Mouse (Mus musculus): ENCODE measurements around the gene Slc35e3. TPM values are rescaled to one million over a fixed set of nuclear protein-coding genes. Genes with fewer than 3 reads are reported as not detected.

The Slc35e3 gene
- 45.3 TPM for polyA plus RNA-seq (2014; fragmentation: Illumina TruSeq; extraction: RNeasy Lipid Tissue Mini Kit (QIAGEN cat#74804); ENCODE audit: low read depth, low replicate concordance)

DNA sequence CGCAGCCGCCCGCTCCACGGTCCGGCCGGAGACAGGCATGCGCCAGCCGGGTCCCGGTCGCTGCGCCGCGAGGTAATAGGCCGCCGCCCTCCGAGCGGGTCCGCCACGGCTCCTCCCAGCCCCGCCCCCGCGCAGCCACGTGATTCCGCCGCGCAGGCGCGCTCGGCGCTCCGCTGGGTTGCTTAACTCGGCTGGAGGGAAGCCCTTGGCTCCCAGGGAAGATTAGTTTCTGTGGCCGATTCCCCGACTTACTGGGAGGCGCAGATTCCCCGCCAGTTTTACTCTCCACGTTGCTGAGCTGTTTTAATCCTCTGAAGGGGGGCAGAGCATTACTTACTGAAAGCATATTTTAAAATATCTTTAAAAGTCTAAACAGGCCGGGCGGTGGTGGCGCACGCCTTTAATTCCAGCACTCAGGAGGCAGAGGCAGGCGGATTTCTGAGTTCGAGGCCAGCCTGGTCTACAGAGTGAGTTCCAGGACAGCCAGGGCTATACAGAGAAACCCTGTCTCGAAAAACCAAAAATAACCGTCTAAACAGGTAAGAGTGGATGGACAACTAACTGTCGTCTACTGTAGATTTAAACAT lies at the start of gene Slc35e3:
Gene Slc35e3 (minus strand): TSS at position 69 of the 587 bp plus-strand sequence.

DNA sequence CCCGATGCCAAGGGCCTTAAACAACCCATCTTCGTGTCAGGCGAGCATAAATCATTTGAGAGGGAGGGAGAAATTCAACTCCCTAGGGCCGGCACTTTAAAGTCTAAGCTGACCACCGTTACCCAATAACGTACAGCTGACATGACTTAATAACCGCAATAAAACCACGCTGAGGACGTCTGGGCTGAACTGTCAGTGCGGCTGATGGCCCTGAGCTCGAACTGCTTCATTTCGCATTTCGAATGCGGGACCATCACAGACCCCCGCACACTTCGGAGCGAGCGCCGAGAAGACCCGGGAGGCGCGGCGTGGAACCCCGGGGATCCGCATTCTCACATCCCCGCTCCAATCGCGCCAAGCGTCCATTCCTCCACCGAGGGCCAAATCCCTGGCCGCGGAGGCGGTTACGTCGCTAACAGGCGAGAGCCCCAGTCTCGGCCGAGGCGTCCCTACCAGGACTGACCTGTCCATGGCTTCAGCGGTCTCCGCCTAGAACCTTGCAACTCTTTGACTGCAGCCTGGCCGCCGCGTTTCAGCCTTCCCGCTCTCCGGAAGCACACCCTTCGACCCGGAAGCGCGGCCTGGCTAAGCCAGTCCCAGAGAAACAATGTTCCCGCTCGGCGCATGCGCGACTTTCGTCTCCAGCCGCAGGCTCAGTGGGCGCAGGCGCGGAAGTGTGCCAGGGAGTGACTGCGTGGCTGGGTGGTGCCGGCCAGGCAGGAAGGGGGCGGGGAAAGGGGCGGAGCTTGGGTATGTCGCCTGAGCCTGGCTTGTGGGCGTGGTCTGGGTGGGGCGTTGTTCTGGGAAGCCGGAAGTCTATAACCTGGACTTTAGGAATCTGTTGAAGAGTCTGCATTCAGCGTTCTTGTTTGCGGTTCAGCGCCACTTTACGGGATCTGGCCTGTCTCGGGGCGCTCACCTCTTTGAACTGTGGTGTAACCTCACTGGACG lies 46.3 kb upstream of the Slc35e3 start, which contains the start of gene Nup107:
Gene Nup107 (minus strand): TSS at position 565 of the 951 bp plus-strand sequence.

DNA sequence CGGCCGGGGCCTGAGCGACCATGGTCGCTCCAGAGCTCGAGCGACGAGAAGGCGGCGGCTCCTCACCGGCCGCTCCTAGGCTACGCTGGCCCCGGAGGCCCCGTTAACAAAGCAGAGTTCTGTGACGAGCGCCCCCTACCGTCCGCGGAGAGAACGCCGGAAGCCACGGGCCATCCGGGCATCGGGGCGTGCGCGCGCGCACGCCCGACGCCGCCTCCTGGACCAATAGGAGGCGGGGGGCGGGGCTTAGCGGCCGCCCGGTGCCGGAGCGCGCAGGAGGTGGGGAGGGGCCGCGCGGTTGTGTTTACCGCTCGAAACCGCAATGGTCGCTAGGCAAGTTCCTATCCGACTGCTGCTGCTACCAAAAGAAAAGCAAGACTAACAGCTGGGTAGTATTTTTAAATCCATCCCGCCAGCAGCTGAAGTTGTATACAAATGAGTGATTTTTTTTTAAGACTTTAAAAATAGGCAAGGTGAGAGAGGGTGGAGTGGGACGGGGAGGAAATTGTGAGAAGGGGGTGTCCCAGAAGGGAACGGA lies 35.5 kb downstream of the Slc35e3 start, which contains the start of gene Mdm2:
Gene Mdm2 (minus strand): TSS at position 155 of the 538 bp plus-strand sequence.

Other genes with a start within 250 kb of the Slc35e3 start
- 29.4 TPM for gene Cpm, start 116.9 kb downstream of the Slc35e3 start, polyA plus RNA-seq (2014; fragmentation: Illumina TruSeq; extraction: RNeasy Lipid Tissue Mini Kit (QIAGEN cat#74804); ENCODE audit: low read depth, low replicate concordance)
- 50.9 TPM for gene Mdm2, start 35.6 kb downstream of the Slc35e3 start, polyA plus RNA-seq (2014; fragmentation: Illumina TruSeq; extraction: RNeasy Lipid Tissue Mini Kit (QIAGEN cat#74804); ENCODE audit: low read depth, low replicate concordance)
- 26.6 TPM for gene Nup107, start 46.3 kb upstream of the Slc35e3 start, polyA plus RNA-seq (2014; fragmentation: Illumina TruSeq; extraction: RNeasy Lipid Tissue Mini Kit (QIAGEN cat#74804); ENCODE audit: low read depth, low replicate concordance)
- gene Rap1b, start 99.7 kb upstream of the Slc35e3 start, polyA plus RNA-seq (2014; fragmentation: Illumina TruSeq; extraction: RNeasy Lipid Tissue Mini Kit (QIAGEN cat#74804); ENCODE audit: low read depth, low replicate concordance) = 291 TPM